Comparison of ENCODE assay signal across 20 mouse cellular contexts in genomic region chr13:96327707-96328106, GRCm38 (mm10).
A peak's percentile ranks its signal among the peaks of the same experiment; 100 is the strongest.
DNase-seq lines count a peak whose midpoint lies in the region; ATAC-seq and TF ChIP-seq lines count a peak whose summit lies in the region.
"Had no signal": no experiment of that assay in that cellular context is flagged by ENCODE, and none has a peak within 500 bp of the region (broad histone marks: within the 10 kb centered on the region; RNA-seq: fewer than 3 reads in every experiment).

No protein-coding gene starts in this region.

- peak; percentile 24 for DNase-seq in layer of hippocampus, adult 11-12 months (ENCODE audit: low spot score)
- no peak for DNase-seq in layer of hippocampus, postnatal 10 days (ENCODE audit: low spot score in 2 of 2)
- peak; percentile 19 to 32 for DNase-seq in layer of hippocampus, adult 2 months (ENCODE audit: low spot score in 2 of 2)
- no peak for DNase-seq in layer of hippocampus, postnatal 36 days
- peak; percentile 58 for DNase-seq in brain, adult 2 months (ENCODE audit: low read depth, low spot score)
- peak; percentile 25 for DNase-seq in layer of hippocampus, adult 9-10 months (ENCODE audit: low spot score)
- no peak for DNase-seq in right cerebral cortex, postnatal 14 days
- DNase-seq: adrenal gland, adult 2 months; adrenal gland, postnatal 10 days; adrenal gland, postnatal 25 days; cerebellum, adult 11-12 months; cerebellum, adult 2 months; cerebellum, adult 9-10 months; cerebellum, postnatal 10 days; cerebellum, postnatal 25 days had no signal

- H3K27me3 ChIP-seq in hindbrain, embryonic 16.5 days (replicated peaks; ENCODE audit: control insufficient read depth, insufficient read depth, low read length): no peaks in the 10 kb centered on the region
- H3K27me3 ChIP-seq: embryonic facial prominence, embryonic 12.5 days; forebrain, embryonic 13.5 days; forebrain, embryonic 15.5 days had no signal

- H3K4me3 ChIP-seq in layer of hippocampus, adult 2 months: no peak overlapping the region
- H3K4me3 ChIP-seq in hindbrain, embryonic 16.5 days (ENCODE audit: low read length): no peak overlapping the region
- H3K4me3 ChIP-seq: embryonic facial prominence, embryonic 10.5 days; embryonic facial prominence, embryonic 12.5 days; forebrain, embryonic 13.5 days; forebrain, embryonic 15.5 days had no signal

- H3K4me2 ChIP-seq in hindbrain, embryonic 16.5 days (ENCODE audit: low read length): no peak overlapping the region
- H3K4me2 ChIP-seq: embryonic facial prominence, embryonic 12.5 days; forebrain, embryonic 13.5 days; forebrain, embryonic 15.5 days had no signal

- no peaks in the 10 kb centered on the region for H3K9me3 ChIP-seq in hindbrain, embryonic 16.5 days (ENCODE audit: control insufficient read depth, low read length)
- H3K9me3 ChIP-seq: embryonic facial prominence, embryonic 10.5 days; embryonic facial prominence, embryonic 12.5 days; forebrain, embryonic 13.5 days; forebrain, embryonic 15.5 days had no signal

- H3K36me3 ChIP-seq in hindbrain, embryonic 16.5 days (ENCODE audit: control insufficient read depth, insufficient read depth, low read length): no peaks in the 10 kb centered on the region
- H3K36me3 ChIP-seq: embryonic facial prominence, embryonic 10.5 days; embryonic facial prominence, embryonic 12.5 days; forebrain, embryonic 15.5 days had no signal

- no peak for ATAC-seq in hindbrain, embryonic 16.5 days
- ATAC-seq: forebrain, embryonic 13.5 days; forebrain, embryonic 15.5 days had no signal

- H3K27ac ChIP-seq in layer of hippocampus, adult 2 months: peak overlapping the region; percentile 80
- H3K27ac ChIP-seq in hindbrain, embryonic 16.5 days (ENCODE audit: low read depth, low read length): no peak overlapping the region
- H3K27ac ChIP-seq: embryonic facial prominence, embryonic 10.5 days; embryonic facial prominence, embryonic 12.5 days; forebrain, embryonic 13.5 days; forebrain, embryonic 15.5 days had no signal

- no peaks in the 10 kb centered on the region for H3K4me1 ChIP-seq in hindbrain, embryonic 16.5 days (ENCODE audit: control insufficient read depth, insufficient read depth, low read depth, low read length)
- H3K4me1 ChIP-seq: embryonic facial prominence, embryonic 10.5 days; embryonic facial prominence, embryonic 12.5 days had no signal

- TF ChIP-seq CTCF in layer of hippocampus, adult 2 months (conservative IDR thresholded peaks at IDR 0.05): no peak

- H3K9ac ChIP-seq in hindbrain, embryonic 16.5 days (ENCODE audit: low read depth, low read length): no peak overlapping the region
- H3K9ac ChIP-seq: embryonic facial prominence, embryonic 12.5 days; forebrain, embryonic 13.5 days; forebrain, embryonic 15.5 days had no signal

Comparison
In these comparisons a context has a peak if more than half of its experiments do, and no peak if none do; other contexts are left out.
1. DNase-seq: peak in layer of hippocampus, adult 11-12 months (single experiment), layer of hippocampus, adult 2 months (2 of 2), brain, adult 2 months (single experiment) and layer of hippocampus, adult 9-10 months (single experiment); none in layer of hippocampus, postnatal 10 days (0 of 2), layer of hippocampus, postnatal 36 days (0 of 2) and right cerebral cortex, postnatal 14 days (single experiment).